Mouse (Mus musculus): ENCODE results near the gene Pi16. TPM values are rescaled to one million over a fixed set of nuclear protein-coding genes. Genes with fewer than 3 reads are reported as not detected.
"Not testable (repeated sequence)": the region's sequence is repeated elsewhere in the genome, so short reads cannot be mapped to it uniquely, and the experiment has no call there.

The Pi16 gene
- total RNA-seq, 2 experiments from 2014 or later: 21.9 to 52.6 TPM

GRCm38 (mm10) chr17:29341591-29342003 is 24.1 kb downstream of the Pi16 start:
- H3K27ac ChIP-seq: peak overlapping the region; percentile 88
- peak; percentile 10; the same call in 1 of the 2 replicates for TF ChIP-seq CTCF (IDR thresholded peaks at IDR 0.05)
- intact Hi-C loops (cut with DNase I): no loop called here
- peak; percentile 76 for DNase-seq
- H3K4me3 ChIP-seq: peak overlapping the region; percentile 60

- Histone ChIP-seq H3K4me3 (peak overlapping the region; percentile 60), H3K27ac (peak overlapping the region; percentile 88)
- DNase-seq: peak; percentile 81
- TF ChIP-seq CTCF (IDR thresholded peaks at IDR 0.05): no peak
- intact Hi-C loops (cut with DNase I): no loop called here
Measured at GRCm38 (mm10) chr17:29342010-29342910, 24.8 kb downstream of the Pi16 start.

- H3K4me3 ChIP-seq: no peak overlapping the region
- peak; percentile 13 for DNase-seq
- peak overlapping the region; percentile 88 for H3K27ac ChIP-seq
- intact Hi-C loops (cut with DNase I): no loop called here
- no peak for TF ChIP-seq CTCF (IDR thresholded peaks at IDR 0.05)
Measured at GRCm38 (mm10) chr17:29343241-29343640, 25.8 kb downstream of the Pi16 start.

DNA sequence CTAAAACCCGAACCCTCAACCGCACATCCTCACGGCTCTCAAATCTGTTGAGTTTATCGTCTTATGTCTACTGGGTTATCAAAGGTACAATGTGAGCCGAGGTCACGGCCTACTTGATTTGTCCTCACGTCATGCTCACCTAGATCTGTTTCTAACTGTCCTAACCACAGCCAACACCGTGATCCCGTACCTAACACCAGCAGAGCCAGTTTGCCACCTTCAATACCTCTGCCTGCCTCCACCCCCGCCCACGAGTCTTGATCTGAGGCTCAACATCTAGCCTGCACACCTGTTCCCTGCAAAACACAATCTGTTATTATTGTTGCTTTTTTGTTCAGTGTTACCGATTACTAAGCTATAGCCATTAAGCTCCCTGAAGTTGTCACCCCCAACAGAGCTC is 27.8 kb downstream of the Pi16 start:
- Histone ChIP-seq H3K27ac (no peak overlapping the region), H3K4me3 (no peak overlapping the region)
- TF ChIP-seq CTCF (IDR thresholded peaks at IDR 0.05): no peak
- DNase-seq: peak; percentile 8
- intact Hi-C loops (cut with DNase I): no loop called here

DNA sequence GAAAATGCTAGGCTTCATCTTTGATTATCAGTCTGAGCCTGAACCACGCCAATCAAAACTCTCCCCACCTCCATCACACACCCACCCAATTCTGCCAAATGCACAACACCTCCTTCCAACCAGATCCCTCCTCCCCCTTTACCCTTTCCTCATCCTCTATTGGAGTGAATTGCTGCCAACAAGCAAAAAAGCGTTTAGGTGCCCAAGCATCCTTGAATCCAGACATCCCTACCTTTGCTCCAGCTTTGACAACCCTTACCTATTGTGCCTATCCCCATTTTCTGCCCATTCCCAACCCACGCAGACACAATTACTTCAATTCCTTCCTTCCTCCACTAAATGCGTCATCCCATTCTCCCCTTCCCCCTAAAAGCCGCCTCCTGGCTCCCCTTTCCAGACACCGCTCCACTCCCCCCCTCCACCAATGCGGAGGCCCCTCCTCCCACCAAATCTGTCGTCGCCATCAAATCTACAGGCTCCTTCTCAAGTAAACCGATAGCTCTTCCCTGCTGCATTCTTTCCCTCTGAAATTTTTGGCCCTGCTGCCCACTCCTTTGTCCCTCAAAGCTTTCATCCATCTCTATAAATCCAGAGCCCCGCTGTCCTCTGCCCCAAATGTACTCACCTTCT is 29.1 kb downstream of the Pi16 start:
- intact Hi-C loops (cut with DNase I): no loop called here
- Histone ChIP-seq H3K27ac (peak overlapping the region; percentile 98), H3K4me3 (peak overlapping the region; percentile 88)
- DNase-seq: peak; percentile 38
- TF ChIP-seq CTCF (IDR thresholded peaks at IDR 0.05): no peak

DNA sequence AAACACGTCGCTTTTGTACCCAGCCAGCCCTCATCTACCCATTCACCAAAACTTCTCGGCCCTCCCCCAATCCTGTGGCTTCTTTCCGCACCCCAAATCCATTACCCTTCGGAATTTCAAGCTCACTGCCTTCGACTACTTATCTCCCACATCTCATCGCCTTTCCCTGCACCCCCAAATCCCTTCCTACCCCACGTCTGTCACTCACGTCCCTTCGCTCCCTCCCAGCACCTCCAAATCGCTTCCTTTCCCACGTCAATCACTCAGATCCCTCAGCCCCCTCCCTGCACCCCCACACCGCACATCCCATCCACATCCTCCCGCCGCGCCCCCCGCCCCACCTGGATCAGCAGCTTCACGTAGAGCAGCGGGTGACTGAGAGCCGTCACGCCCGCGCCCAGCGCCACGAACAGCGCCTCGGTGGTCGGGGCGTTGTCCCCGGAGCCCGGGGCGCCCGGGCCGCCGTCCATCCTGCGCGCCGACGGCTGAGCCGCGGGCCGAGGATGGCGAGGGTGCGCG is 29.7 kb downstream of the Pi16 start:
- DNase-seq: no peak
- peak overlapping the region; percentile 98 for H3K27ac ChIP-seq
- no peak for TF ChIP-seq CTCF (IDR thresholded peaks at IDR 0.05)
- intact Hi-C loops (cut with DNase I): no loop called here
- peak overlapping the region; percentile 88 for H3K4me3 ChIP-seq

DNA sequence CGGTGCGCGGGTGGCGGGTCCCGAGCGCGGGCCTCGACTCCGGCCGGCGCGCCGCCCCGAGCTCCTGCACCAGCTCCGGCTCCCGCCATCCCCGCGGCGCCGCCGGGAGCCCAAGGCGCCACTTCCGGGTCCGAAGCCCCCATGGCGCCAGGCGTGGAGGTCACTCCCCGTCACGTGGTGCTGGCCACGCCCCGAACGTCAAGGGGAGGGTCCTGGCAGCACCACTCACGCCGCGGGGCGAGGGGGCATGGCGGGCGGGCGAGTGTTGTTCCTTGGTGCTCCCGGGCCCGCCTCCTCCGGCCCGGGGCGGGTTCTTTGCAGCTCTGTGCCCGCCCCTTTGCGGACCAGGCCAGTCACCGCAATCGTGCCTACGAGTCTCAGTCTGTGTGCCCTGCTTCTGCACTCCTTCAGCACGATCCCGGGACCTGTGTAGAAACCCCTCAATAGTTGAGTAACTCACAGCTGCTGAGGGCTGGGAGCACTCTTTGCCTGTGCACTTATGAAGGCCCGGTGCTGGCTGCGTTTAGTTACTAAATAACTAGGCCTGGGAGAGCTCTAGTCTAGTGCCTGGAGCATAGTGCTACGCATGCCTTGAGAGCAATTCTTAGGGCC is 30.3 kb downstream of the Pi16 start, which contains the start of gene Mtch1:
Mtch1 (minus strand) TSS at position 290 of the 612 bp plus-strand sequence.
- intact Hi-C loops (cut with DNase I): no loop called here
- TF ChIP-seq CTCF (IDR thresholded peaks at IDR 0.05): no peak
- DNase-seq: peak; percentile 100
- H3K27ac ChIP-seq: peak within 1 kb of the TSS; percentile 98
- peak within 1 kb of the TSS; percentile 88 for H3K4me3 ChIP-seq

DNA sequence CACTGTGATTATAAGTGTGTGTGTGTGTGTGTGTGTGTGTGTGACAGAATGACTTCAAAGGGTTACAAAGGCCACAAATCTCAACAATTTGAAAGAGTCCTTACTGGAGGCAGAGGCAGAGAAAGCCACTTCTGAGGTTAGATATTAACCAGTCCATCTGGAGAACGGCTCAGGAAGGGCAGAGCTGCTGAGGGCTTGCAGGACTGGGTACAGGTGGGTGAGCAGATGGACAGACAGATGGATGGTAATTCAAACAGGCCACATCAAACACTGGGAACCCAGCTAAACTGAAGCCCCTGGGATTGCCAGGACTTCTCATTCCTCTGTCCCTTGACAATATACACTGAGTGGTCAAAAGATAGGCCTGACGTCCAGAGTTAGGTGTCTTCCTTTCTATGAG is 31.5 kb downstream of the Pi16 start:
- H3K27ac ChIP-seq: no peak overlapping the region
- intact Hi-C loops (cut with DNase I): no loop called here
- no peak overlapping the region for H3K4me3 ChIP-seq
- no peak for DNase-seq
- TF ChIP-seq CTCF (IDR thresholded peaks at IDR 0.05): no peak

DNA sequence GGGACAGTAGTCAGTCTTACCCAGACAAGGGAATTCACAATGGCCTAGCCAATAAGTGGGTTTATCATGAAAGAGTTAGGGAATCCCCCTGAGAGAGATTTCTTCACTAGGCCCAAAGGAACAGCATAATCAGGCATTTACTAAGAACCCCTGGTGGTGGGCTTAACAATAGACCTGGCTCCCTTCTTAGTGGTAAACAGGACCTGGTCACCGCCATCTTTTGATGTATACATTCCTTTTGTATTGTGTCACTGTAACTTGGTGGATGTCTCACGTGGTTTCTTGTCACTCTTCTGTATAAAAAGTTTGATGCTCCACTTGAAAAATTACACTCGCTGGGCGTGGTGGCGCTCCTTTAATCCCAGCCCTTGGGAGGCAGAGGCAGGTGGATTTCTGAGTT is 33.6 kb downstream of the Pi16 start:
- DNase-seq; H3K27ac ChIP-seq; H3K4me3 ChIP-seq; intact Hi-C loops (cut with DNase I): not testable (repeated sequence)

GRCm38 (mm10) chr17:29355461-29355840 is 38.0 kb downstream of the Pi16 start:
- H3K4me3 ChIP-seq: peak overlapping the region; percentile 58
- intact Hi-C loops (cut with DNase I): loop anchor here (5.0 kb wide), 1 partner anchor 83 kb away; no protein-coding TSS in a partner anchor
- H3K27ac ChIP-seq: peak overlapping the region; percentile 92
- TF ChIP-seq CTCF (IDR thresholded peaks at IDR 0.05): no peak
- peak; percentile 37 for DNase-seq

DNA sequence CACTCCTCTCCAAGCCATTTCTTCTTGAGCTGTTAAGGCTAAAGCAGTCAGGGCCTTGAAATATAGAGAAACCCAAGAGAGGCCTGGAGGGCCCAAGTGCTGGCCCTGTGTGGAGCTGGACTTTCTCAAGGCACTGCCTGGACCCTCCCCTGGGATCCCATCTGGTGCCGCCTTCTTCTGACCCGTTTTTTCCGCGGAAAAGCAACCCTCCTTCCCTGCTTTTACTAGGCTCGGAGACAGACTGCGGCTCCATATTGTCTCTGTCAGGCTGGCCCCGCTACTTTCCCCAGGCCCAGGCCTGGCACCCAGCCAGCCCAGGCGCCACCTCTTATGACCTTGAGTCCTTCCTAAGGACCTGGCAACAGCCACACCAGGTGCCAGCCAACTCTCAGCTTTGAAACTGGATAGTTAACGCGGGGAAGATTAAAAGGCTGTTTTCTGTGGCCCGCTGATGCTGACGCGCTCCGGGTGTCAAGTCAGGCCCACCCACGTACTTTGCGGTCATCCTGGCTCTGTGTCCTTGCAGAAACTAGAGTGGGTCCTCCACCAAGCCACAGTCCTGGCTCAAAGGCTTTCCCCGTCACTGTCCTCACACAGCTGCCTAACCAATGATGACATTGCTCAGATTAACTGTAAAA is 38.5 kb downstream of the Pi16 start:
- Histone ChIP-seq H3K27ac (peak overlapping the region; percentile 92), H3K4me3 (peak overlapping the region; percentile 58)
- peak; percentile 86 for DNase-seq
- intact Hi-C loops (cut with DNase I): loop anchor here (5.0 kb wide), 1 partner anchor 84 kb away; no protein-coding TSS in a partner anchor
- no peak for TF ChIP-seq CTCF (IDR thresholded peaks at IDR 0.05)

DNA sequence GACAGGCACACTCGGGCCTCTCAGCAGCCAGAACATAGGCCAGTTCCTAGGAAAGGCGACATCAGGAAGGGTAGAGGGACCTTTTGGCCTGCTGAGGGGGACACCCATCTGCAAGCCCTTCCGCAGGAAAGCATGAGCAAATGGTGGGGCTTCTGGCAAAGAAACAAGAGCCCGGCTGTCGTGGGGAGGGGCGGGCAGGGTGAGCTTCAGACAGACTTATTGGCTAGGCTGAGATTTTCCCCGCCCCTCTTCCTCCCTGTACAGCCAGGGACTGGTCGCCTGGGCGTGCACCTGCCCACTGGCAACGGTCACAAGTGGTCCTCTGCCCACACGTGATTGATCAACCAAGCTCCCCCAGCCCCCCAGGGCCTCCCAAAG is 39.0 kb downstream of the Pi16 start:
- TF ChIP-seq CTCF (IDR thresholded peaks at IDR 0.05): no peak
- intact Hi-C loops (cut with DNase I): loop anchor here (5.0 kb wide), 1 partner anchor 84 kb away; no protein-coding TSS in a partner anchor
- peak; percentile 82 for DNase-seq
- Histone ChIP-seq H3K27ac (peak overlapping the region; percentile 92), H3K4me3 (peak overlapping the region; percentile 58)

All from gastrocnemius, adult 2 months (tissue).